Mouse (Mus musculus) heart, embryonic 14.5 days (tissue): Measurements from ENCODE around the gene Gtsf1. TPM values are rescaled to one million over a fixed set of nuclear protein-coding genes. Genes with fewer than 3 reads are reported as not detected.
A peak's percentile ranks its signal among the peaks of the same experiment; 100 is the strongest.

Source experiments
- ATAC-seq: fragments of 200-750 bp; cut with Nextera tagmentation; 2 replicates; pipeline ENCODE4 v1.8.0; 2017; ENCODE audit warnings: low read depth, moderate TSS enrichment; ENCODE audit not compliant: insufficient number of reproducible peaks, insufficient read depth, low FRiP score
- H3K27ac ChIP-seq, 2 experiments: fragments of 200-500 bp in 1 of 2; fragments of 300-500 bp in 1 of 2; sonication (generic) in 1 of 2; replicated peaks in 1 of 2; 2 replicates each; pipeline ENCODE4 v1.5.1; 2012 to 2014; ENCODE audit warnings: low read depth in 2 of 2, low read length in 2 of 2, control low read depth in 1 of 2, mild to moderate bottlenecking in 1 of 2, mixed read lengths in 1 of 2; ENCODE audit not compliant: control insufficient read depth in 1 of 2, insufficient read depth in 1 of 2
- H3K27me3 ChIP-seq: fragments of 300-500 bp; sonication (generic); 2 replicates; pipeline ENCODE4 v1.6.1; 2014; ENCODE audit warnings: mild to moderate bottlenecking, low read length, control low read depth; ENCODE audit not compliant: control insufficient read depth, insufficient read depth
- H3K36me3 ChIP-seq: fragments of 300-500 bp; sonication (generic); 2 replicates; pipeline ENCODE4 v1.6.1; 2014; ENCODE audit warnings: mild to moderate bottlenecking, control low read depth, low read length, mixed read lengths; ENCODE audit not compliant: control insufficient read depth, insufficient read depth
- H3K4me1 ChIP-seq, 2 experiments: fragments of 200-500 bp in 1 of 2; fragments of 300-500 bp in 1 of 2; sonication (generic) in 1 of 2; 2 replicates each; pipeline ENCODE4 v1.6.1; 2012 to 2014; ENCODE audit warnings: low read length in 2 of 2, control low read depth in 1 of 2, mixed read lengths in 1 of 2; ENCODE audit not compliant: control insufficient read depth in 2 of 2, insufficient read depth in 2 of 2
- H3K4me2 ChIP-seq: fragments of 300-500 bp; sonication (generic); 2 replicates; pipeline ENCODE4 v1.6.1; 2014; ENCODE audit warnings: mild to moderate bottlenecking, low read length
- H3K4me3 ChIP-seq, 2 experiments: fragments of 200-500 bp in 1 of 2; fragments of 300-500 bp in 1 of 2; sonication (generic) in 1 of 2; 2 replicates each; pipeline ENCODE4 v1.5.1; 2012 to 2014; ENCODE audit warnings: low read length in 2 of 2, mild to moderate bottlenecking in 2 of 2, control low read depth in 1 of 2, low read depth in 1 of 2, moderate library complexity in 1 of 2; ENCODE audit not compliant: control insufficient read depth in 1 of 2, insufficient read depth in 1 of 2
- H3K9ac ChIP-seq: fragments of 300-500 bp; sonication (generic); 2 replicates; pipeline ENCODE4 v1.6.1; 2014; ENCODE audit warnings: mild to moderate bottlenecking, low read length
- H3K9me3 ChIP-seq: fragments of 300-500 bp; sonication (generic); 2 replicates; pipeline ENCODE4 v1.6.1; 2016; ENCODE audit warnings: low read length, control low read depth; ENCODE audit not compliant: control insufficient read depth
- WGBS: fragments of 180-500 bp; shearing (Covaris S2); extraction: QIAGEN DNeasy Blood & Tissue Kit; methylation state at CpG from one replicate; pipeline ENCODE4 v1.1.7; 2014; 5-methylcytosine and 5-hydroxymethylcytosine counted together
- polyA plus RNA-seq: library from polyadenylated mRNA; unstranded; fragments of >200 nt; fragmentation: Nextera tagmentation; extraction: Ambion mirVana; gene quantifications from 2 replicates; pipeline ENCODE4 v1.2.1, GENCODE M21; 2014

The Gtsf1 gene
- polyA plus RNA-seq, 1 experiment from 2014 or later: 41.3 TPM

DNA sequence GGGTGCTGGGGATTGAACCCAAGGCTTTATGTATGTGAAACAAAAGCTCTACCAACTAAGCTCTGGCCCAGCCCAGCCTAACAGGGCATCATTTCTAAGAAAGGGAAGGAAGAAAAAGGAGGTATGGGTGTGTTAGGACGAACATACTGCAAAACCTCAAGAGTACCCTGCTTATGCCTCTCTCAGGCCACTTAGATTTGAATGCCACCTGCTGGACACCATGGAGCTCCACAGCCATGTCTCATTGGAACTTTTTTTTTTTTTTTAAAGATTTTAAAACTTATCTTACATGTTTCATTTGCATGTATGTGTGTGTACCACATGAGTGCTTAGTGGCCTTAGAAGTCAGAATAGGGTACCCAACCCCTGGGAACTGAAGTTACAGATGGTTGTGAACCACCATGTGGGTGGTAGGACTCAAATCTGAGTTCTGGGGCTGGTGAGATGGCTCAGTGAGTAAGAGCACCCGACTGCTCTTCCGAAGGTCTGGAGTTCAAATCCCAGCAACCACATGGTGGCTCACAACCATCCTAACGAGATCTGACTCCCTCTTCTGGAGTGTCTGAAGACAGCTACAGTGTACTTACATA, 41.6 kb downstream of the Gtsf1 start:
- H3K4me3 ChIP-seq: no peak overlapping the region
- ATAC-seq: no peak

DNA sequence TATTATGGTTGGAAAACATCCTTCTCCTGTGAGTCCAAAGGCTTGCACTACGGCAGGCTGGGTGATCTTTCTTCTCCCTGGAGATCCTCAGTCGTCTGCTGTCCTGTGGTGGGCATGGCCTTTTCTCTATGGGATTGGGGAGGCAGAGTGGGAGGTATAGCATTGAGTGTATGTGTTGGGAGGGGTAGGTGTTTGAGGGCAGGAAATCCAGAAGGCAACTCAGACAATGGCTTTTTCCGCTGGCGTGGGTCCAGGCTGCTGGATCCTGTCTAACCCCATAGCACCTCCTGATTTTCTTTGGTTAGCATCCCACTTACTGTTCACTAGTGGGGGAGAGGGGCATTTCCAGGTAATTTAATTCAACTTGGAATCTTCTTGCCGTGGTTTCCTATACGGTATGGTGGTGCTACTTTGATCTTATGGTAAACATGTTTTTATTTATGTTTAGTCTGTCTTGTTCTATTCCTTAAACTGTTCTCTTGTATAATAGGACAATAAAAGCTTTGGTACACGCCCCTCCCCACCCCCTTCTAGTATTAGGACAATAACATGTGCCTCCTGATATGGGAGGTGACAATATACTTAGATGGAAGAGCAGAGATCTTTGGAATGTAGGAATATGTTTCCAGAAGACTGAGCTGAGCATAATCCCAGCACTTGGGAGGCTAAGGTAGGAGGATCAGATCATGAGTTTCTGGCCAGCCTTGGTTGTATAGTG, 46.3 kb downstream of the Gtsf1 start:
- H3K27ac ChIP-seq: peak overlapping the region; percentile 73 to 89
- H3K4me1 ChIP-seq: peaks cover 21 to 40% of the 10 kb centered on the region in 2 experiments
- no peaks in the 10 kb centered on the region for H3K27me3 ChIP-seq
- WGBS: 58% methylated on average over 7 of the region's 7 CpGs
- H3K9me3 ChIP-seq: no peaks in the 10 kb centered on the region
- peak overlapping the region; percentile 41; the same call in 1 of the 2 replicates for H3K9ac ChIP-seq
- ATAC-seq: peak; percentile 69; the same call in 1 of the 2 replicates
- H3K4me3 ChIP-seq: peak overlapping the region; percentile 14 to 16; a peak in 3 of 4 replicates
- no peaks in the 10 kb centered on the region for H3K36me3 ChIP-seq
- peak overlapping the region; percentile 52 for H3K4me2 ChIP-seq

More for the DNA sequence above, 41.6 kb downstream of the Gtsf1 start:
- peaks cover 9 to 13% of the 10 kb centered on the region in 2 experiments for H3K4me1 ChIP-seq
- H3K4me2 ChIP-seq: no peak overlapping the region
- H3K36me3 ChIP-seq: no peaks in the 10 kb centered on the region
- no peak overlapping the region for H3K27ac ChIP-seq
- H3K27me3 ChIP-seq: no peaks in the 10 kb centered on the region
- H3K9me3 ChIP-seq: no peaks in the 10 kb centered on the region
- no peak overlapping the region for H3K9ac ChIP-seq
- 29% methylated on average over 4 of the region's 4 CpGs for WGBS

DNA sequence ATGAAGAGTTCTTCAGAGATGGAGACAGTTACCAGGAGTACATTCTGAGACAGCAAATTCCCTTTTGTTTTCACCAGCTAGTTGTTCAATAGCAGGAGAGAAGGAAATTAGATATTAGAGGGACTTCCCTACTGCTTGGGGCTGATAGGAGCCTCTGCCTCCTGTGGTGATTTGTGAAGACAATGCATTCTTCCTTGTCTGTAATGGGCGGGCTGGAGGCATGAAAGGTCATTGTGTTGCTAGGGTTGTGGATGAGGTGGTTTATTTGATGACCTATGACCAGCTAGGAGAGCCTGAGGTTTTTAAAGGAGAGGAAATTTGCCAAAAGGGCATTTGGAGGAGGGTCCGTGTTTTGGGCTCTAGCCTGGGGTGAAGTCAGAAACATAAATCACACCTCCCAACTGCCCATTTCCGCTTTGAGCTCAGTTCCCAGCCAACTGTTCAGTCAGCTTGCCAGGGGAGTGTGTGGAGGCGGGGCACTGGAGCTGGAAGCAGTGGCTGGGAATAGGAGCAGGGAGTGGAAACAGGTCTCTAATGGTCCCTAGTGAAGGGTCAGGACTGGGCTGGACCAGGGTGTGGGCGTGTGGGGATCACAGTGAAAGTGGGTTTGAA, 47.4 kb downstream of the Gtsf1 start:
- H3K9ac ChIP-seq: peak overlapping the region; percentile 41; the same call in 1 of the 2 replicates
- H3K4me3 ChIP-seq: peak overlapping the region; percentile 14 to 16; a peak in 2 of 4 replicates

GRCm38 (mm10) chr15:103382075-103382474, 48.2 kb downstream of the Gtsf1 start:
- 67% methylated on average over 2 of the region's 2 CpGs for WGBS
- H3K36me3 ChIP-seq: no peaks in the 10 kb centered on the region
- H3K9me3 ChIP-seq: no peaks in the 10 kb centered on the region
- no peaks in the 10 kb centered on the region for H3K27me3 ChIP-seq
- ATAC-seq: no peak
- peaks cover 40 to 58% of the 10 kb centered on the region in 2 experiments for H3K4me1 ChIP-seq
- H3K4me3 ChIP-seq: no peak overlapping the region
- H3K9ac ChIP-seq: no peak overlapping the region
- peak overlapping the region in 1 of 2 experiments; percentile 89; a peak in 1 of 4 replicates for H3K27ac ChIP-seq
- H3K4me2 ChIP-seq: no peak overlapping the region

More for the DNA sequence above, 47.4 kb downstream of the Gtsf1 start:
- peaks cover 32 to 50% of the 10 kb centered on the region in 2 experiments for H3K4me1 ChIP-seq
- no peaks in the 10 kb centered on the region for H3K9me3 ChIP-seq
- H3K36me3 ChIP-seq: no peaks in the 10 kb centered on the region
- H3K27me3 ChIP-seq: no peaks in the 10 kb centered on the region
- WGBS: 42% methylated on average over 5 of the region's 5 CpGs
- peak overlapping the region; percentile 52 for H3K4me2 ChIP-seq
- ATAC-seq: peak; percentile 47
- peak overlapping the region; percentile 73 to 89 for H3K27ac ChIP-seq

- no peak overlapping the region for H3K4me2 ChIP-seq
- H3K4me1 ChIP-seq: peaks cover 38 to 55% of the 10 kb centered on the region in 2 experiments
- H3K9ac ChIP-seq: no peak overlapping the region; the same call in 1 of the 2 replicates
- WGBS: 19% methylated on average over 3 of the region's 3 CpGs
- no peaks in the 10 kb centered on the region for H3K36me3 ChIP-seq
- H3K9me3 ChIP-seq: no peaks in the 10 kb centered on the region
- peak; percentile 41; the same call in 1 of the 2 replicates for ATAC-seq
- no peak overlapping the region for H3K4me3 ChIP-seq
- no peaks in the 10 kb centered on the region for H3K27me3 ChIP-seq
- peak overlapping the region; percentile 65 to 72 for H3K27ac ChIP-seq
Measured at GRCm38 (mm10) chr15:103378665-103379356, 51.5 kb downstream of the Gtsf1 start.

GRCm38 (mm10) chr15:103377752-103378664, 52.3 kb downstream of the Gtsf1 start:
- Histone ChIP-seq H3K4me3 (no peak overlapping the region), H3K27ac (peak overlapping the region; percentile 65 to 72), H3K9ac (no peak overlapping the region), H3K9me3 (no peaks in the 10 kb centered on the region), H3K4me2 (no peak overlapping the region), H3K4me1 (peaks cover 30 to 47% of the 10 kb centered on the region in 2 experiments), H3K27me3 (no peaks in the 10 kb centered on the region), H3K36me3 (no peaks in the 10 kb centered on the region)
- WGBS: 57% methylated on average over 3 of the region's 3 CpGs
- no peak for ATAC-seq
